Mouse (Mus musculus) mature B cell (primary cell): Measurements from ENCODE around the gene Pnlip.

ENCODE experiments used
- in situ Hi-C: fragments of 300-500 bp; cut with MboI; formaldehyde crosslinking; loops from 2 replicates; pipeline ENCODE4 v1.14.3; 2019

The Pnlip gene

DNA sequence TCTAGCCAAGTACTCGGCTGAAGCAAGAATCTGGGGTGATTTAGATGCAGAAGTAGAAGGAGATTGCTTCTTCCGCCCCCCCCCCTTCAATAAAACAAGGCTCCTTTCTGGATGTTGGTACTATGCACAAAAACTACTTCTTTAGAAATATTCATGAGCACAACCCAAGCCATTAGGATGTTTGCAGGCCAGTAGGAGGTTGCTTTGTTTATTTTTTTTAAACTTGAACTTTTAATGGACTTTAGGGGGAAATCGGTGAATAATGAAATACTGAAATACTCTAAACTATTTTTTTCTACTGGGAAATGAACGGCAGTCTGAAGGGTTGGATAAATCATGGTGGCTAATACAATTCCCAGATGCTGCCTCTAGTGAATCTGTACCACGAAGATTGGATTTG is at the start of gene Pnlip:
TSS of gene Pnlip (plus strand) at position 301 of the 400 bp plus-strand sequence.
- in situ Hi-C loops: no loop called here

DNA sequence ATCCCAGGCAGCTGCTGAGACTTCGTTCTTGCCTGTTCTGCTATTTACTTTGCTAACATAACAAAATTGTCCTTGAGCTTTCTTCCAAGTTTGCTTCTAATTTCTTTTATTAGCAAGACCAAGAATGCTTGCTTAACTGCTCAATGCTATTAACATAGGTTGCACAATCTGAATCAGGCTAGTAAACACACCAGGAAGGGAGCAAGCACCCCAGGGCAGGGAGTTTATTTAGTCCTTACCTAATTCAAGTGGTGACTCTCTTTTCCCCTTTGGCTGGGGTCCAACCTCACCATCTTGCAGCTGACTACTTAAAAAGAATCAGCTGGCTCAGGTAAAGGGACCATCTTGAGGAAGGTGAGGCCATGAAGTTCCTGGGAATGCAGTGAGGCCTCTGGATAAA is 42.6 kb upstream of the Pnlip start:
- in situ Hi-C loops: no loop called here

- in situ Hi-C loops: no loop called here
Measured at GRCm38 (mm10) chr19:58612745-58613144, 39.6 kb upstream of the Pnlip start.

DNA sequence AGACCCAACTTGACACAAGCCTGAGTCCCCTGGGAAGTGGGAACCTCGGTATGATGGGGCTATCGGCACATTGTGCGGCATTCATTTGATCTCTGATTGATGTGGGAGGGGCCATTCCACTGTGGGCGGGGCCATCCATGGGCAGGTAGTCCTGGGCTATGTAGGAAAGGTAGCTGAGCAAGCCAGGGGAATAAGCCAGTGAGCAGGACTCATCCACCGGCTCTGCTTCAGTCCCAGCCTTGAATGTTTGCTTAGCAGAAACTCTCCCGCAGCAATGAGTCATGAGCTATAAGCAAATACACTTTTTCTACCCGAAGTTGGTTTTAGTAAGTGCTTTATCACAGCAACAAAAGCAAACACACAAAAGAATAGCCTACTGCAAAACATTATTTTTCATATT is 35.7 kb upstream of the Pnlip start:
- in situ Hi-C loops: no loop called here

DNA sequence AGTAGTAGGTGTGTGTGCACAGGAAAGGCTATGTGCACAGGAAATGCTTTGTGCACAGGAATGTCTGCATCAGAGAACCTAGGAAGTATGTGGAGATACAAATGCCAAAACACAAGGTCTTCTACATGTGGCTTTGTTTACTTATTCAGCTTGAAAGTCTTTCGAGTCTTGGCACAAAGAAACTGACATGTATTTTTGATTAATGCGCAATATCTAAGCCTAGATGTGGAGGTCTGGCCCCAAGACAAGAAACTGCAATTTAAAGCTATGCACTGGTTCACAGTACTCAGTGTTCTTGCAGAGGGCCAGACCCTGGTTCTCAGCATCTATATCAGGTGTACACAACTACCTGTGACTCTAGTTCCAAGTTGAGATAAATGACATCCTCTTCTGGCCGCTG is 31.6 kb upstream of the Pnlip start:
- in situ Hi-C loops: no loop called here

DNA sequence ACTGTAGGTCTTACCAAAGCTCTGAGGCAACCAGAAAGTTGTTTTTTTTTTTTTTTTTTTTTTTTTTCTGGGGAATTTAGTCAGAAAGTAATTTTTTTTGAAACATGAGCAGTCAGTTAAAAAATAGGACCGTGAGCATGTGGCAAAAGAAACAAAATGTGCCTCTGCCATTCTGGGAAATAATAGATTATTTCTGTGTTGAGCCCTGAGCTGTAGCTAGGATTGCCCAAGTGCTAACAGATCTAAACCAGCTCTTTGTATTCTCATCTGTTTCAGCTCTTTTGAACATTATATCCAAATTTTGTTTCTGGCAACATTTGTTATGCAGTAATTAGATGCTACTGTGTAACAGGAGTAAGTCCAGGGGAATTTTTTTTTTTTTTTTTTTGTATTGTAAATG is 30.7 kb upstream of the Pnlip start:
- in situ Hi-C loops: no loop called here

DNA sequence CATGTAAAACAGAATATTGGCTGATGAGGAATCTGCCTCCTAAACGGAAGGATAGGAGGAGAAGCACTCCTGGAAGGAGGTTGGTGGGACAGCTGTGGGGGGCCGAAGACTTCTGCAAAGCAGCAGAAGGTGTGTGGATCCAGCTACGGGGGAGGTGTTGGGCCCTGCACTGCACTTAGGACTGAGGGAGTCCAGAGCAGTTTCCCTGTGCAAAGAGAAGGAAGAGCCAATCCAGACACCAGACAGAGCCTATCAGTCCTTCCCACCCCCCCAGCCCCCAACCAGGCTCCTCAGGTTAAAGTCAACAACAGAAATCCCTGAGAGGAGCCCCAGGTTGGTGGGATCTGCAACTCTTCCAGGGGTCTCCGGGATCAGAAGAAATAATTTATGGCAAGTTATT is 27.5 kb upstream of the Pnlip start:
- in situ Hi-C loops: no loop called here

DNA sequence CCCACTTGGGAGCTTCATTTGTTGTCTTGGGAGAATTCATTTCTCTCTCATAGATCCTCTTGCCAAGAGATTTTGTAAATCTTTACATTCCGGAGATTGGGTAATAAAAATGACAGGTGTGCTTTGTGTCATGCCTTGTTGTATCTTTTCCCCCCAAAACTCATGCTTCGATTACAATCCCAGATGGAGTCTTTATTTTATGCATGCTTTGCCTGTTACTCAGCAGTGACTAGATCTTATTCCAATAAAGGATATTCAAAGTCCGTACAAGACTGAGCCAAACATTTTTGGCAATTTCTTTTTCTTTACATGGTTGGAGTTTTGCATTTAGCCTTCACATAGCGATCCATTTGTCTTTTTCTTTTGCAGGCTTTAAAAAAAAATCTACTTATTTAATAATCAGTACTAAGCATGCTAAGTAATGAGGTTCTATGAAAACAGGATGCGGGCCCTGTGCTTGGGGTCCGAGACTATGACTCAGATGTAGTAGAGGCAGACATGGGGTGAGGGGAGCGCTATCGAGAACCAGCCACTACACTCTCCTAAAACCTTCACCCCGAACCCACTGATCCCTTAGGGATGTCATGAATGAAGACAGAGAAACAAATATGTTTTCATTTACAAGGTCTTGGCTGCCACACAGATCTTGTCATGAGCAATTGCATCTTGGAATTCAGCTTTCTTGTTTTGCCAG is 26.9 kb upstream of the Pnlip start:
- in situ Hi-C loops: no loop called here

DNA sequence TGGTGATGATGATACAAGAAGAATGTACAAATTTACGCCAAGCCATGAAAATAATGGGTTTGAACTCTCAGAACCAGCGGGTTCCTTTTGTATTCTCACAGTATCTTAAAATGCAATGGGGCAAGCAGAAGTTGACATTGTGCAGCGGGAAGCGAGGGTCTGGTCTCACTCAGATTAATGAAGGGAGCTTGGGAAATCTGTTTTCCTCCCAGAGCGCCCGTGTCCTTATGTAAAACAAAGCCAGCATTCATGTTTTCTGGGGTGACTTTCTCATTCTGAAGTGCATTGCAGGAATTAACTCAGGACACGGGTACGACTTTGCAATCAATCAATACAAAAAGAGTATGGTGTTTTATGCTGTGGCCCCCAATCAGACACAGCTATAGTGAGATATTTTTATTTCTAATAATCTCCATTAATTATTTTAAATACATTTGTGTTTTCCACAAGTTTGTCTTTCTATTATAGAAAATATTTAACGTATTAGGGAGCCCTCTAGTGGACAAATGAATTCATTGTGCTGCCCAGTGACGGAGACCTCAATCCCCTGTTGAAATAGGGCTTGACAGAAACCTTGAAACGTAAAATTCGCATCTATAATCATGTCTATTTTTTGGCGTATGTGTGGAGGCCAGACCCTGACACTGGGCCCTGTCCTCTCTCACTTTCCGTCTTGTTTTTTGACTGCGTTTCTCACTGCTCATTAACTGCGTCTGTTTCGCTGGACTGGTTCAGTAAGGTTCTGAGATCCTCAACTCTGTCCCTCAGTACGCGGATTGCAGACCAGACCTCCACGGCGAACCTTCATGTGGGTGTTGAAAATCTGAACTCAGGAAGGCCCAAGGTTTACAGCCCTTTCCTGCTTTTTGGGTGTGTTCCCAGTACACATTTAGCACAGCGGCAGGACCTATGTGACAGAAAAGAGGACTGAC is 24.6 kb upstream of the Pnlip start:
- in situ Hi-C loops: no loop called here

DNA sequence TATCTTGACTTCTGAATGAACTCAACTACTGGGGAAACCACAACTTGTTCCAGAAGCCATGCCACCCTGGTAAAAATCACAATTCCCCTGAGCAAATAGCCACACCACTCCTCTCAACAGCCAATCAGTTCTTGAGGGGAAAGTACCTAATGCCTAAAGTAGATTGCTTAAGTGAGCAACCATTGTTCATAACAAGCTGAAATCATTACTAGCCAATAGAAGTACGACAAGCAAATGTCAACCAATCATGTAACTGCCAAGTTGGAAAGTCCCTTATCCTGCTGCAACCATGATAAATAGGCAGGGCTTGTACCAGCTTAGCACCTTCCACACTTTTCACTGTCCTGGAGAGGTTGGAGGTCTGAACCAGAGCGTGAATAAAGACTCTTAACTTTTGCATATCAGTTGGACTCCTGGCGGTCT is 22.9 kb upstream of the Pnlip start:
- in situ Hi-C loops: no loop called here

GRCm38 (mm10) chr19:58650036-58650435 is 2.3 kb upstream of the Pnlip start:
- in situ Hi-C loops: no loop called here

DNA sequence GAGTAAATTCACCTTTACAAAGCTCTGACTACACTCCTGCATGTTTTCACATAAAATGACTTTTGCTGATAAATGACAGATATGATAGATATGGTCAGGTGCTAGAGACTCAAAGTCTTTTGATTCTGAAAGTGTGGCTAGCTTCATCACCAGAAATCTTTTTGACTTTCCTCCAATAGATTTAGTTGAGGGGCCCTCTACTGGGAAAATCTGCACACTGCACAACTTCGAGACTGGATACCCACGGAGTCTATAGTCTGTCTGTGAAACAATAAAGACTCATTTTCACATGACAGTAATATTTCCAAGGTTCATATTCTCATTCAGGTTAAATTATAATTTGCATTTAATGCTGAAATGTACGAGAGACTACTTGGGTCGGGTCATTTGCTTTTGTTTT is 9.8 kb downstream of the Pnlip start:
- in situ Hi-C loops: no loop called here

DNA sequence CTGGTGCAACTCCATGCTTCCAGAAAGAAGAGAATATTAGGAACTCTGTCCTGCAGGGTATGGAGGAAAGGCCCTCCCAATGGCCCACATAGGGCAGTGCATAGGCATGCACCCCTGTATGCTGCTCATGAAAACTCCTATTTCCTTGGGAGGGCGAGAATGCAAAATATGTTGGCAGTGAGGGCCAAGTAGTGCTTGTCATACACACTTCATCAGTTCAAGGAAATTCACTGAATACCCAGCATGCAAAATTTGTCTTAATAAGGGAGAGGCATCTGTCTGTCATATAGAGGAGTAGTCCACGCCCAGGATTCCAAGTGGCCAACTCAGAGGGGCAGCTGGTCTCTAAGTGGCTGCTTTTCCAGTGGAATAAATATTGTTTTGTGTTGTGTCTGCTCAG is 11.0 kb downstream of the Pnlip start:
- in situ Hi-C loops: no loop called here

GRCm38 (mm10) chr19:58664901-58665300 is 12.6 kb downstream of the Pnlip start:
- in situ Hi-C loops: no loop called here

DNA sequence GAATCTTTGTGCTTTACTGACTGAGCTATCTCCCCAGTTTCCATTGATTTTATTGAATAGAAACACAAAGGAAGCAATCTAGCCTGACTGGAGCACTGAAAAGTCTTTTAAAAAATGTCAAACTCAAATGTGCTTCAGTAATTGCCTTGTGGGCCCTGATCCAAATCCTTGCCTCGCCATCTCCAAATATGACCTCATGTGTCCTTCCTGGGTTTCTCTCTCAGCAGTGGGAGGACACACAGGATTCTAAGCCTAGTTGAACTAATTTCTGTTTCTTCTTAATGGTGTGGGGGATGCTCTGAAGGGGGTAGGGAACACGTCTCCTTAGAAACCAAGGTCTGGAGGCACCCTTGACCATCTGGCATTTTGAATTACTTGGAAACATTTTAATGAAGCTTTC is 22.3 kb downstream of the Pnlip start:
- in situ Hi-C loops: no loop called here

DNA sequence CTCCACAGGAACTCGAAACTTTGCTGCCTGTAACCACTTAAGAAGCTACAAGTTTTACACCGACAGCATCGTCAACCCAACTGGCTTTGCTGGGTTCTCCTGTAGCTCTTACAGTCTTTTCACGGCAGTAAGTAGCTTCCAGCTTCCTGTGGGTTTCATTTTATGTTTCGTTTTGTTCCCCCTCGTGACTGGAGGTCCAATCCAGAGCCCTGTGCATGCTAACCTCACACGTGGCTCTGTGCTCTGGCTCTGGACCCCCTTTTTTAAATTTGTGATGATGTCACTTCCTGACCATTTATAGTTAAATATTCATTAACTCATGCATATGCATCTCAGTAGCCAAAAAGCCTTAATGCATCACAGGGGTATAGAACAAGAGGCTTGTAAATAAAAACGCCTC is 24.8 kb downstream of the Pnlip start:
- in situ Hi-C loops: no loop called here

- in situ Hi-C loops: no loop called here
Measured at GRCm38 (mm10) chr19:58688933-58689332, 36.6 kb downstream of the Pnlip start.

DNA sequence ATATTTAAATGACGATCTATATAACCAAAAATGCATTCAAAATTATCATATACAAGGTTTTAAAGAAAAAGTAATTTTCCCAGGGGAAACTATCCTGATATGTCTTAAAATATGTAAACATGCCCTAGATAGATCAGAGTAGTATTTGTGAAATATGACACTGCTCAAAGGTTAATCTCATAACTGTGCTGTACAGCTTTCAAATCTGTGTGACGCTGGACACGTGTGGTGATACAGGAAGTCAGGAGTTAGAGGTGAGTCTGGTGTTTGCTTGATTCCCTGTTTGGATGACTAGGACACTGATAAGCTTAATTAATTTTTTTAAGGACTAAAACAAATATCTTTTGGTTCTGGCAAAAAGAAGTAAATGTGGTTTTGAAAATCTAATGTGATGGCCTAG is 43.0 kb downstream of the Pnlip start:
- in situ Hi-C loops: no loop called here

- in situ Hi-C loops: no loop called here
Measured at GRCm38 (mm10) chr19:58696235-58696634, 43.9 kb downstream of the Pnlip start.

GRCm38 (mm10) chr19:58704556-58704955 is 52.3 kb downstream of the Pnlip start:
- in situ Hi-C loops: no loop called here

DNA sequence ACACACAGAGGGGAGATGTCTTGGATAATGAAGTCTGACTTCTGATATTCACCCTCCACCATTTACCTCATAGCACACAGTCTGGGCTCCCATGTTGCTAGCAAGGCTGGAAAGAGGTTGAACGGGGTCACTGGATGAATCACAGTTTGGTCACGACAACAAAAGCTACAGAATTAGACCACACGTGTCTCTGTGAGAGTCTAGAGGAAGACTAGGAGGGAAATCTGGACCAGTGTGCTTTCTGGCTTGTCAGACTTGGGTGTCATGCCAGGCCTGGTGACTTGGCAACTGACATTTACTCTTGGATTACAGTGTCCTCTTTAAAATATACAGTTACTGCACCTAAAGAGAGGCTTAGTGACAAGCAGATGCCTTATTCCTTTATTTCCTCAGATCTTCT is 56.3 kb downstream of the Pnlip start:
- in situ Hi-C loops: no loop called here

DNA sequence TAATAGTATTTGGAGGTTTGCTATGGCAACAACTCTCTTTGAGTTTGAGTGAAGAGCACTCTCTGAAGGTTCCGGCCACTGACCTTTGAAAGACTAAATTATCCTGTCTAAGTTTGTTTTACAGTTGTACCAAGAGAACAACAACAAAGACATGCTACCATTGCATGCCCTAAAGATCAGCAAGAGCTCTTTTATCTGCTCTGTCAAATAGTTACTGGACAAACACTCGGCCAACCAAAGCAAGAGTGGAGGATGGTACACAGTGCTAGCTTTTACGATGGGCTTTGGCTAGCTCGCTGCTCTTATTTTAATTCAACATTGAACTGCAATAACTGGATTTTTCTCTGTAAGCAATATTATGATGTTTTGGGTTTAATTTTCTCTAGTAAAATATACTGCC is 65.6 kb downstream of the Pnlip start:
- in situ Hi-C loops: no loop called here

GRCm38 (mm10) chr19:58720439-58720838 is 68.1 kb downstream of the Pnlip start:
- in situ Hi-C loops: no loop called here
